Mouse (Mus musculus) kidney, postnatal 10 days (tissue): ENCODE measurements around the gene Setd1b.

Experiments used
- DNase-seq: peaks from one replicate; pipeline ENCODE4 v3.0.0; 2021; ENCODE audit warnings: mixed read lengths

The Setd1b gene

DNA sequence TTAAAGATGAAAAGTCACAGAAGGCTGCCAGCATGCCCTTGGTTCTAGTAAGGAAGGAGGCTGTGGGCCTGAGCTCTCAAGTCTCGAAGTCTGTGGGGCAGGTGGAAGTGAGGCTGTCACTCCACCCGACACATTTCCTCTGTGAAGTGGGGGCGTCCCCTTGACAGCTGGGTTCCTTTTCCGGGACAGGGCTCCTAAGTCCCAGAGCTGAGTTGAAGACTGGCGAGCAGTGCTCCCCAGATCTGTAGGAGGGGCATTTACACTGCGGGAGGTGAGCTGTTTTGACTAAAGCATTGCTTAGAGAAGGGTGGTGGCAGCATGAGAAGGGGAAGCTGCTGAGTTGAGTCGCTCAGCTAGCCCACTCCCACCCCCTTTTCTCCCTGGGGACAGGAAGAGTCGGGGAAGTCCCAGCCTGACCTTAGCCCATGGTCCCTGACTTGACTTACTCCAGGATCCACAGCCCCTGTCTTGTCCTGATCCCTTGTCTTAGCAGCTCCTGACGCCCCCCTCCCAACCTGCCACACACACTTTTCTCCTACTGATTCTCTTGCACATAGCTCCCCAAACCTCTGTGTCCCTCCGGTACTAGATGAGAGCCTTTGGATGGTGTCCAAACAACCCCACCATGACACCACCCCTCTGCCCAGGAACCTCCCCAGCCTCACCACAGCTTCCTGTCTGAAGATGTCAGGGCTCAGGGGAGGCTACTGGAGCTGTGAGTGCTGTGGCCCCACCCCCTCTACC, 13.4 kb upstream of the Setd1b start:
- no peak for DNase-seq

DNA sequence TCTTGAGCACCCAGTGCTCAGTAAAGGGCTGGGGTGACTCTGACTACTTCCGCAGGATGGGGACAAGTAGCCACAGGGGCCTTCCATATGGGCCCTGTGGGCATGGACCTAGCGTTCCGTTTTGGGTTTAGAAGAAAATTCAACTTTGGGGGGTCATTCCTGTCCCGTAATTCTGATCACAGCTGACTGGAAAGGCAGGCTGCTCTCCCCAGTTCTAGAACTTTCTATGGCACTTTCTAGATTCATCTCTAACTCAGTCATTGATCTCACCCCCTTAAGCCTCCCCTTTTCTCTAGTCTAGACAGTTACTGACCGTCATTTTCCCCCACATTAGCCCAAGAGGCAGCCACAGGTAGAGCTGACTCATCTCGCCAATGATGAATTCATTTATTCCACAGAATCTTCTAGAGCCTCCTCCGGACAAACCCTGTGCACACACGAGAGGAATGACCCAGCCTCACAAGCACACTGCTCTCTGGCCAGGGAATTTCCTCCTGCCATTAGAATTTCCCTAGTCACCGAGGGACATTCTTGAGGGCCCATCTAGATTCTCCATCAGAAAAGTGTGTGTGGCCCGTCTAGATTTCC, 12.7 kb upstream of the Setd1b start:
- DNase-seq: no peak

DNA sequence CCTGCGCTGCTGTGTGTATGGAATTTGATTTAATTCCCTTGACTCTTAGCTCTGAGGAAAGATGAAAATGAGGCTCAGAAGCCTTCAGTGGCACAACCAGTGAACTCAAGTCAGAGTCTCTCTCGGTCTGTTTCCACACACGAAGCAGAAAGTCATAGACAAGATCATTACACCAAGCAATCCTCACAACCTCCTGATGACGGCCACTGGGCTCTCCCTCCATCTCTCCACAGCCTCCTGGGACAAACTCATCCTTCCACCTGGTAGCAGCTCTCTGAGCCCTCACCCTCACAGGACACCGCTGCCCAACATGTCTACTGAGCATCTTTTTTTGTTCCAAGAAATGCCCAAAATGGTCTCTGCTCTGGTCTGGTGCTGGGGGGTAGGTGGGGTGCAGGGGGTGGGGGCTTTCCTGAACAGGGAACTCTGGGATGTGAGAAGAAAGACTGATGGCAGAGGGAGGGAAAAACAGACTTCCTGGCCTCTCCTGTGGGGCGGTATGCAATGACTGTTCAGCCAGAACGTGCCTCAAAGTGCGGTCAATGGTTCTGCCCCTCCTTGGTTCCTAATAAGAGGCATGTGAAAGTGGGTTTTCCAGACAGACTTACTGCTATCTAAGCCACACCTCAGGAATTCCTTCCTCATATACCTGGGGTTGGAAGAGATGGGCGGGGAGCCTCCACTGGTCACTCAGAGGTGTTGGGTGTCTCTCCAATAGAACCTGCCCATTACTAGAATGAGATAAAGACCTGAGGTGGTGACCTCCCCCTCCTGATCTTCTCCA, 11.8 kb upstream of the Setd1b start:
- no peak for DNase-seq

DNA sequence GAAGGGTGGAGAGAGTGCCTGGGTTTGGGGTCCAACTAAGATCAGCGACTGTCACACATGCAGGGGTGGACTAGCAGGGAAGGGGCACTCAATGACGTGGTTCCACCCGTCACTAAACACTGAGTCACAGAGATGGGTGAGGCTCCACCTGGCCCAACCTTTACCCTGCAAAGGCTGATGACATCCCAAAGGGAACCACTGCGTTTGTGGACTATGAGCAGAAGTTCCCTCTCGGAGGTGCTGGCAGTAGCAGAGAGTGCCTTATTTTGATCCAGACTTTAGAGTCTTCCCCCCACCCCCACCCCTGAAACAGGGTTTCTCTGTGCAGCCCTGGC, 11.2 kb upstream of the Setd1b start:
- DNase-seq: no peak

DNA sequence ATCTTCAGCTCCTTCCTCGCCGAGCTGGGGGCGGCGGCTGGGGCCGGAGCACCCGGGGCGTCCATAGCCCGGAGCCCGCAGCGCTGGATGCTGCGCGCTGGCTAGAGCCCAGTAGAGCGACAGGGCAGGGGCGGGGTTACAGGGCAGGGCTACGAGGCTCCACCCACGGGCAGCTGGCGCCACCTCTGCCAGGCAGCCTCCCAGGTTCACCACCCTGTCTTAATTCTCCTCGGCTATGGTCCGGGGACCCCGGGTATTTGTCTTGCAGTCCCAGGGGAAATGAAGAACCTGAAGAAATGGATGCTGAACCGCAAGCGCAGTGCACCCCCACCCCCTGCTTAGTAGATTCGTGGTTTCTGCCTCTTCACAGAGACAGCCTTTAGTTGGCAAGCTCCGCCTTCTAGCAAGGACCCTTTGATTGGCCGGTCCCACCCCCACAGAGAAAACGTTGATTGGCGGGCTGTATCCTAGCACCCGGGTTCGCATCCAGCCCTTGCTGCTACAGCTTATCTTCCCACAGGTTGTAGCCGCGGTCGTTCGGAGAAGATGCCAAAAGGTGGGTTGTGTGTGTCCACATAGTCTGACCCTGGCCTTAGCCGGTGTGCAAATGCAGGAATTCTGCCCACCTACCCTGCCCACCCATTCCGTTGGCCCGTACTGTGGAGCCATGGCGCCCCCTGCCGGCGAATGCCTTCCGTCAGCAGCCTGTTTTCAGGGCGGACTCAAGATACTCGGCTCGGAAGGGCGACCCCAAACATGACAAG, 9.5 kb upstream of the Setd1b start, which contains the start of gene Rhof:
Gene Rhof (minus strand): TSS at position 385 of the 764 bp plus-strand sequence.
- peak; percentile 91 for DNase-seq

DNA sequence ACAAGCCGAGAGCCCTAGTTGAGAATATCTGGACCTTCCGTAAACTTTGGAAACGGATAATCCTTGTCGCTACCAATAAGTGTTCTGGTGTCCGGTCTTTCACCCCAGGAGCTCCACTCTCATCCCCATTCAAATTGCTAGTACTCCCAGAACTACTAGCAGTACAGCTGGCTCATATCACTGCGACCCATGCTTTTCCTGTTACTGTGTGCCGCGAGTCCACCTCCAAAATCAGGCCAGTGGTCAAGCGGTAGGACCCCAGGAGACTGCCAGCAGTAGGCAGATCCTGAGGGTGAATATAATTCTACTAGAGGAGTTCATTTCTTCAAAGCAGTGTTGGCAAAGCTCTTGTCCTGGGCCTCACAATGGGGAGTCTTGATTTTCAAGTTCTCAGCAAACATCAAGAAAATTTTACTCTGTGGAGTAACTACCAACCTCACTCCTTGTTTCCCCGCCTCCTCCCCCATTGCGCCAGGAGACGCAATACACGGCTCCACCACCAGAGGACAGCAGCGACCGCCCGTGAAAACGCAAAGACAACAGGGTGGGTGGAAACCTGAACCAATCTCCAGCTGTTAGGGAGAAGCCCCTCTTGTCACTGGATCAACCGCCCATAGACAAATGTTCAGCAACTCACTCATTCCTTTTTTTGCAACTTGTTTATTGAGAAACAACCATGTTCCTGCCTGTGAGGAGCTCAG, 8.8 kb upstream of the Setd1b start:
- peak; percentile 90 for DNase-seq

DNA sequence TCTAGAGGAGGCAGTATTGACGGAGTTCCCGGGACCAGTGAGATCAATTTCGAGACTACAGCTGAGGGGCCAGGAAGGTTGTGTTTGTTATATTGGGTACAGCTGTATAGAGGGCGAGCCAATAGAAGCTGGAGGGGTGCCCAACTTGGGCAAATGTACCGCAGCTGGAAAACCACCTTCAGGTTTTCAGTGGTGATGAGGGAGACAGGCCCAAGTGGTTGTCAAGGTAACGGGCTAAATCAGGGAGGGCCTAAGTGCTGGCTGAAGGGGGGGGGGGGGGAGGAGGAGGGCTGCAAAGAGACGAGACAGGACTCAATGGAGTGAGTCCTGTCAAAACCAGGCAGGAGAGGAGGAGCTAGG, 8.2 kb upstream of the Setd1b start:
- peak; percentile 47 for DNase-seq

DNA sequence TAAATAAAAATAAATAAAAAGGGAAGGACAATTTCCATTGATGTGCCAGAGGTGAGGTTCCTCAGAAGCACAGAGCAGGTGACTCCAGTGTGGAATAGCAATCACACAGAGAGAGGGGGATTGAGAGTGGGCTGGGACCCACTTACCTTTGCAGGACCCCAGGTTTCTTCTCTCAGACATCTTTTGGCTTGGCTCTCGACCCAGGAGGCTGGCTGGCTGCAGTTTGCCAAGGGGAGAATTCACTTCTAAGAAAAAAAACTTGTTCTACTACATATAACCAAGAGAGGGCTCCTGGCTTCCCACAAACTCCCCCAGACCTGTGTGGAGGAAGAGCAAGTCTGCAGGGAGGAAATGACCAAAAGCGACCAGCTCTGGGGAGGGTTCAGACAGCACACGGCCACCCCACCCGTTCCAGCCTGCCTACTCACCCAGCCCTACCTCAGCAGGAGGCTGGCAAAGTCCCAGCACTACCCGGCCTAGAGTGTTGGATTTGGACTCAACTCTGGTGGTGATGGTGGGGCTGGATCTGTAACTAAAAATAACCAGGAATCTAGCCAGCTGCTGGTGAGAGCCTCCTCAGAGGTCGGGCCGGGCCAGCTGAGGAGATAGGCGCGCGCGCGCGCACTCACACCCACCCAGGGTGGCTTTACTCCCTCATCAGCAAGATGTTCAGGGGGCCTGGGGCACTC, 7.7 kb upstream of the Setd1b start:
- peak; percentile 79 for DNase-seq

DNA sequence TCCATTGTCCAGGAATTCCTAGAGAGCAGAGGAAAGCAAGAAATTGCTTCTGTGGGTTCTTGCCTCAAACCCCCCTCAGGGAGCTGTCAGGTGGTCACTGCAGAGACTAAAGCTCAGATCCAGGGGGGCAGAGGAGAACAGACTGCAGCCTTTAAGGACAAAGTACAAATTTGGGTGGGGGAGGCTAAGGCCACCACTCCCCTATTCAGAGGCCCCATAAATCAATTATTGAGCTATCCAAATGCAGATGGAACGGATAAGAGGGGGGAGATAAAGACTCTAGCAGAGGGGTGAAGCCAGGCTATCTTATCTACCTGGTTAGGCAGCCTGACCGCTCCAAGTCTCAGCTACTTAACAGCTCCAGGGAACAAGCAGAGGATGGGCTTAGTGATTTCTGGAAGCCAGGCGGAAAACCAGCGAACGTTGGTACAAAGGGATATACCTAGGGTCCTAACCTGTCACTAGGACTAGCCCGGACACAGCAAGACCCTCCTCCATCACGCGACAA, 7.1 kb upstream of the Setd1b start:
- no peak for DNase-seq

DNA sequence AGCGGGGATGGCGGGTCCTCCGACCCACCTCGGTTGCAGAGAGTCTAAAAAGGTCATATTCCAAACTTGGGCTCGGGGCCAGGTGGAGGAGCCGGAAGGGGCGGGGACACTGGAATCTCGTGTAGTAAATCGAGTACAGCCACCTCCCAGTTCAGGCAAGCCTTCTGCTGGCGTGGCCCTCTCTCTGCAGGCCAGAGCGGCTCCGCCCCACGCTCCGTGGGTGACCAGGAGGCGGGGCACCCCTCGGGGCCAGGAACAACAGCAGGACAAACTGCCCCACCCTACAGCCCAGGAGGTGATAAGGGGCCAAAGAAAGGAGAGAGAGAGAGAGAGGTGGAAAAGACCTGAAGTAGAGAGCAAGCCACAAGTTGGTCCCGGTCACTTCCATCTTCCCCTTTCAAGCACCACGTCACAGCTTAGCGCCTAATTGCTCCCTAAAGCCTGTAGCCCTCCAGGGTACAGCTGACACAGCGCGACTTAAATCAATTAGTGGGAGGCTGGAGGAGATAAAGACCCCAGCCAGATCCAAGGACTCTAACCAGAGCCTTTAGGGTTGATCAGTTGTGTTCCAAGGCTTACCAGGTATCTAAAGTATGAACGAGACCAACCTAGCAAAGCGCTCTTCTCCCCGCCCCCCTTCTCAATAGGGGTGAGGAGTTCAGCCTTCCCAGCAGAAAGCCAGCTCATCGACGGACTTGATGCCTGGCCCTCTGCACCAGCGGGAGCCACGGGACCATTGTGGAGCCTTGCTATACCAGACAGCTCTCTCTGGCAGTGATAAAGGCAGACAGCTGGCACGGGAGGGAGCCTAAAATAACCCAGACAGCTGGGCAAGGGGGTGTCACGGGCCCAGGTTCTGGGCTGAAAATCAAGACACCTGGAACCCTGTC, 6.3 kb upstream of the Setd1b start:
- peak; percentile 93 for DNase-seq

DNA sequence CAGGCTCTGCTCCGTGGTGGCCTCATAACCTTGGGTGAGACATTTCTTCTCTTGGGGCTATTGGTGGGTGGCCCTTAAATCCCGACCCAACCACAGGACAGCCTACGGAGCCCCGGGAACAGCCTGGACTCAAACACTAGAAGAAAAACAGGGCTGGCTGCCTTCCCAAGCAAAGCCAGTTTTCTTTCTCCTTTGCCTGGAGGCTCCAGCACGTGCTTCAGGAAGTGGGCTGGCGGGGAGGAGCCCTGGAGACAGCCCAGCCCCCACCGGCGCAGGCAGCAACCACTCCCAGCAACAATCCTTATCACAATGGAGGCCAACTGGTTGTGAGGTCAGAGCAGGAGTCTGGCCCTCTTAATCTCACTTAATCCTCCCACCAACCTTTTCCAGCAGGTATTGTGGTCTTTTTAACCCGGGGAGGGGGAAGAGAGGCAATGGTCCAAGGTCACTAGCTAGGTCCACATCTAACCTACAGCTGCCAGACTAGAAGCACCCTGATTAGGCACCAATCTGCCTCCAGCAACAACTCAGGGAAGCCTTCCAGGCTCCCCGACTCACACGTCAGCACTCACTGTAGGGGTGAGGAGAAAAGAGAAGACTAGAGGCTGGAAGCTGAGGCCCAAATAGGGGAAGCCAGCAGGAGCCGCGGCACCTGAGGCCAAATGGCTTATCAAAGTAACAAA, 5.5 kb upstream of the Setd1b start:
- DNase-seq: peak; percentile 96

DNA sequence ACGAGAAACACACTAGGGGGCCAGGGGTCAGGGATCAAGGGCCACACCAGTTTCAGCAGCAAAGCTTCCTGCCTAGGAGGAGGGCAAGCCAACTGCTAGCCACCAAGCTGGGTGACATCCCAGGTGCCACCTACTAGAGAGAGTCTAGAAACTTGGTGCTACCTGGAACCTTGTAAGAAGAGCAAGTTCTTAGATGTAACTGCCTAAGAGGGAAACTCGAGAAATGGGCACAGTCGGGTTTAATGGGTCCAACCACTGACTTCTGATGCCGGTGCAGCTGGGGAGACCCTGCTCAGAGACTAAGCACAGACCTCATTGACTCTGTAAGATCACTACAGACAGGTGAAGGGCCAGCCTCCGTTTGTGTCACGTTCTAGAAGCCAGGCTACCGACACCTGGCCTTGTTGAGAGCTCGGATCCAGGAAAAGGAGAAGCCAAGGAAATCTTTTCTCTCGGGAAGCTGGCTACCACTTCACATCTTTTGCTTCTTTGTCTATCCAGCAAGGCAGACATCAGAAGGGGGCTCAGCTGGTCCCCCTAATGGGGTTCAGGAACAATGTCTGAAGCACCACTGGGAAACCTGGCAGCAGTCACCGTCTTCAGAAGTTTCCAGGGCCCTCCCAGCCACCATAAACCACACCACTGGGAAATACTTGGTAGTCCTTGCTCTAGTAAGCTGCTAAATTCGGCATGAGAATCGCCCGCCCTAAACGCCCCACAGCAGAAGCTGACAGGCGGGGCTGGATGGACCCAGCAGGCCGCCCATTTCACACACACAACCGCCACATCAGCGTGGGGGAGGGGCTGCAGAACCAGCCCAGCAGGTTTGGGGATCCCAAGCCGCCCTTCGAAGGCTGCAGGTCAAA, 4.7 kb upstream of the Setd1b start:
- DNase-seq: peak; percentile 93

DNA sequence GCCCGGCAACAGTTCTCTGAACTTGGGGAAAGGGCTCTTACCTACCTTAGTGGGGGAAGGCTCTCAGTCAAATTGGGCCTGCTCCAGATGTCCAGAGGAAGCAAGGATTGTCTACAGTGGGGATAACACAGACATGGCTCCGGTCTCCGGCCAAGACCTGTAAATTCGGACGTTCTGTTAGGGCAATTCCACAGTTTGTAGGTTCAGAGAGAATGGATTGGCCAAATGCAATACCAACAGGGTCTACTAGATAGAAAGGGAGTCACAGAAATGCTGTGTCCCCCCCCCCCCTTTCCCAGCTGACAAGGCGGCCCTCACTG, 4.1 kb upstream of the Setd1b start:
- no peak for DNase-seq

DNA sequence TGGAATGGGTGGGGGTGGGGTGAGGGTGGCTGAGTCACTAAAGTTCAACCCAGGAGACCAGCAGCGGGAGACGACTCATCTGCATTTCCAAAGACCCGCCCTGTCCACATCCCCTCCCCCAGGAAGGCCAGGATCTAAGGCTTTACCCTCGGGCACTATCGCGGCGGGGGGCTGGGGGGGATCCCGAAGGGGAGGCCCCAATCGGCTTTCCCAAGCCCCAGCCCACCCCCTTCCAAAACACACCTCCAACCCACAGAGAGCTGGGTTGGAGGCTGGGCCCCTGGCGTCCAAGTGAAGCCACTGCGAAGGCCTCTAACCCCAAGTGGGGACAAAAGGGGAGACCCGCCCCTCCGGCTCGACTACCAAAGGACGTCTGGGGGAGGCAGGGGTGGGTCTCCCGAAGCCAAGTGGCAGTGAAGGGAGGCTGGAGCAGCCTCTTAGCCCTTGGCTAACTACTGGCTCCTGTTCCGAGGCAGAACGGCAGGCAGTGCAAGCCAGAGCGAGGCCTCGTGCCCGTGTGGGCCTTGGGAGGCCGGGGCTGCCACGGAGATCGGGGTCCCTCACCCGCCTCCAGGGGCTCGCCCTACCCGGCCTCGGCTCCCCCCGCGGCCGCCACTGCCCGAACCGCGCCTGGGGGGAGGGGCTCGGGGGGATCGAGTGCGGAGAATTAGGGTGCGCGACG, 3.6 kb upstream of the Setd1b start:
- DNase-seq: peak; percentile 85

DNA sequence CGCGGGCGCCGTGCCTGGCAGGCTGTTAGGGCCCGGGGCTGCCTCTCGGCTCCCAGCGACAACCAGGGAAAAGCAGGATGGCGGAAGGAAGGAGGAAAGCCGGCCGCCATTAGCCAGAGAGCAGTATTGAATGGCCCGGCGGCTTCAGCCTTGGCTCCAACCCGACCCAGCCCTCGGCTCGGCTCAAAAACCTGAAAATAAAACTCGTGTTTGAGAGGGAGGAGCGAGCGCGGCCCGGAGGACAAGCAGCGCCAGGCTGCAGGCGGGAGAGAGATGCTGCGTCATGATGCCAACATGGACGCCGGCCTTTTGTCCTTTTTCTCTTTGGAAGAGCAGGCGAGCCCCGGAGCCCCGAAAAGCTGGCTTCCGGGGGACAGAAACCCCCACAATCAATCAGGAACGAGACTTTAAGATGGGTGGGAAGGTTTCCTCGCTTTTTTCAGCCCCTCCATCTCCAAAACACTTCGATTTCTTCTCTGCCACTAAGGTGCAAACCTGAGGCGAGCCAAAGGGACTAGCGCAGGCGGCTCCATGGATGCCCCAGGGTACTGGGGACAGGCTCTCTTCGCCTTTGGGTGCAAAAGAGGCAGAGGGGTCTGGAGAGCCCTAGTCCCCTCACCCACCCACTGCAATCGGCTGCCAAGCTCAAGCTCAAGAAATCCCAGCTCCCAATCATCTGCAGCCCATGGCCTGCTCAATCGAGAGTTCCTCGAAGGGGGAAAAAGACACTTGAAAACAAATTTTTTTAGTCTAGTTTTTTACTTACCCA, 2.9 kb upstream of the Setd1b start:
- peak; percentile 89 for DNase-seq

DNA sequence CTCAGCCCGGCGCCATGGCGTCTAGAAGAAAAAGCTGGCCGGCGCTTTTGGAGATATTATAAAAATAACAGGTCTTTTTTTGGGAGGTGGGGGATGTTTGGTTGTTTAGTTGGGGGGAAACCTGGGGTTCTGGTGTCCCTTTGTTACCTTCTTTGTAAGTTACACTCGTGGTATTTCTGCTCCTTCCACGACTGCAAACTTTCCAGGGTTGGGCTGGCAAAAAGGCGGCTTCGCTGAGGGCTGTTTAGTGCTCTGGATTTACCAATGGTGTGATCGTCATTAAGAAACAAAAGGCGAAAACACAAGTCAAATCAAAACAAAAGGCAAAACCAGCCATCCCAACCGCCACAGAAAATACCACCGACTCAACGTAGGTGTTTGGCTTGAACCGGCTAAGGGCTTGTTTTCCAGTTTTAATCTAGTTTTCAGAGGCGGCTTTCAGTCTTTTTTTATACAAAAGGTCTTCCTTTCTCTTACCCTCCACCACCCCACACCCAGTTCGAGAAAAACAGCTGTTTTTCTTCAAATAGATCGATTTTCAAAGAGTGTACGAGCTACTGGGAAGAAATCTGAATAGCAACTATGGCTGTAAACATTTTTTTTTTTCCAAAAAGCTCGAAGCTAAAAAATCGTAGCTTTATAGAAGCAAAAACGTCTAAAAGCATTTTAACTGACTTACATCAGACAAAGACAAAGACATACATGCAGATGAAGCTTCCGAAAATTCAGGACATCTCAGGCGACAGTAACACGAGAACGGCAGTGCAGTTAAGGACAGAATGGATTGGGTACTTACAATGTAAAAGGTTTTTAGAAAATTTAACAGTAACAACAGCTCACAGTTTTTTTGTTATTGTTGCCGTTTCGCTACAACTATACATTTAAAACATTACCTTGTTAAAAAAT, 2.0 kb upstream of the Setd1b start:
- DNase-seq: peak; percentile 41
